Mouse (Mus musculus): ENCODE measurements around the gene Socs3. TPM values are rescaled to one million over a fixed set of nuclear protein-coding genes. Genes with fewer than 3 reads are reported as not detected.
A peak's percentile ranks its signal among the peaks of the same experiment; 100 is the strongest.

The Socs3 gene
- polyA plus RNA-seq, 1 experiment = 27.3 TPM

GRCm38 (mm10) chr11:117939741-117940285 is 30.0 kb downstream of the Socs3 start:
- no peaks in the 10 kb centered on the region for H3K79me2 ChIP-seq (ENCODE audit: control insufficient read depth, insufficient read depth)
- H3K27me3 ChIP-seq (ENCODE audit: control insufficient read depth, insufficient read depth, insufficient read length) = no peaks in the 10 kb centered on the region
- no peaks in the 10 kb centered on the region for H3K36me3 ChIP-seq (ENCODE audit: control insufficient read depth, insufficient read depth)
- H3K4me2 ChIP-seq (ENCODE audit: low read depth) = peak overlapping the region; percentile 76
- no peak overlapping the region for H3K4me3 ChIP-seq
- TF ChIP-seq POLR2AphosphoS2 (IDR thresholded peaks at IDR 0.05; ENCODE audit: insufficient read length, low read depth) (no peak), REST (IDR thresholded peaks at IDR 0.05; ENCODE audit: insufficient read depth, insufficient read length) (no peak)
- H3ac ChIP-seq (ENCODE audit: control insufficient read depth, insufficient read length) = no peak overlapping the region

- TF ChIP-seq CEBPB (IDR thresholded peaks at IDR 0.05; ENCODE audit: insufficient read depth, poor library complexity, severe bottlenecking) = no peak
- TF ChIP-seq POLR2A (IDR thresholded peaks at IDR 0.05; ENCODE audit: insufficient read length, low read depth) = no peak
- no peak for TF ChIP-seq MYOD1 (IDR thresholded peaks at IDR 0.05; ENCODE audit: control insufficient read depth in 1 of 3, insufficient read length in 2 of 3, low read depth in 2 of 3)
- no peak for TF ChIP-seq SRF (IDR thresholded peaks at IDR 0.05; ENCODE audit: control insufficient read depth, insufficient read length, low read depth)
- TF ChIP-seq USF1 (IDR thresholded peaks at IDR 0.05; ENCODE audit: low read depth) = no peak
- TF ChIP-seq MAX (IDR thresholded peaks at IDR 0.05; ENCODE audit: low read depth) = no peak
- no peak for TF ChIP-seq MYOG (IDR thresholded peaks at IDR 0.05; ENCODE audit: control insufficient read depth in 1 of 3, insufficient read depth in 1 of 3, insufficient read length in 2 of 3, low read depth in 2 of 3)
- TF ChIP-seq E2F4 (IDR thresholded peaks at IDR 0.05; ENCODE audit: insufficient read depth) = no peak
- TF ChIP-seq TCF3 (IDR thresholded peaks at IDR 0.05; ENCODE audit: insufficient read length, low read depth) = no peak
- TF ChIP-seq REST (IDR thresholded peaks at IDR 0.05; ENCODE audit: insufficient read depth, insufficient read length) = no peak
- TF ChIP-seq POLR2AphosphoS2 (IDR thresholded peaks at IDR 0.05; ENCODE audit: insufficient read length, low read depth) = no peak
- H3K4me3 ChIP-seq = no peak overlapping the region
- H3ac ChIP-seq (ENCODE audit: control insufficient read depth, insufficient read length) = no peak overlapping the region
- no peaks in the 10 kb centered on the region for H3K27me3 ChIP-seq (ENCODE audit: control insufficient read depth, insufficient read depth, insufficient read length)
- H3K79me2 ChIP-seq (ENCODE audit: control insufficient read depth, insufficient read depth) = no peaks in the 10 kb centered on the region
- no peaks in the 10 kb centered on the region for H3K36me3 ChIP-seq (ENCODE audit: control insufficient read depth, insufficient read depth)
- H3K4me2 ChIP-seq (ENCODE audit: low read depth) = peak overlapping the region; percentile 76
These were observed 30.7 kb downstream of the Socs3 start for GRCm38 (mm10) chr11:117939004-117939730.

GRCm38 (mm10) chr11:117936202-117936601 is 33.6 kb downstream of the Socs3 start:
- no peaks in the 10 kb centered on the region for H3K27me3 ChIP-seq (ENCODE audit: control insufficient read depth, insufficient read depth, insufficient read length)
- no peaks in the 10 kb centered on the region for H3K79me2 ChIP-seq (ENCODE audit: control insufficient read depth, insufficient read depth)
- no peak overlapping the region for H3ac ChIP-seq (ENCODE audit: control insufficient read depth, insufficient read length)
- H3K4me3 ChIP-seq = no peak overlapping the region
- H3K4me2 ChIP-seq (ENCODE audit: low read depth) = peak overlapping the region; percentile 2
- TF ChIP-seq MYOG (IDR thresholded peaks at IDR 0.05; ENCODE audit: control insufficient read depth in 1 of 3, insufficient read depth in 1 of 3, insufficient read length in 2 of 3, low read depth in 2 of 3) (peak in 1 of 3 experiments; percentile 45), MYOD1 (IDR thresholded peaks at IDR 0.05; ENCODE audit: control insufficient read depth in 1 of 3, insufficient read length in 2 of 3, low read depth in 2 of 3) (peak; percentile 5 to 71 (median 37)), TCF12 (IDR thresholded peaks at IDR 0.05; ENCODE audit: insufficient read depth, poor library complexity, severe bottlenecking) (no peak), POLR2A (IDR thresholded peaks at IDR 0.05; ENCODE audit: insufficient read length, low read depth) (no peak), E2F4 (IDR thresholded peaks at IDR 0.05; ENCODE audit: insufficient read depth) (no peak), MAX (IDR thresholded peaks at IDR 0.05; ENCODE audit: low read depth) (no peak)
- H3K36me3 ChIP-seq (ENCODE audit: control insufficient read depth, insufficient read depth) = no peaks in the 10 kb centered on the region

- Histone ChIP-seq H3K4me3 (no peak overlapping the region), H3ac (ENCODE audit: control insufficient read depth, insufficient read length) (no peak overlapping the region), H3K36me3 (ENCODE audit: control insufficient read depth, insufficient read depth) (no peaks in the 10 kb centered on the region), H3K79me2 (ENCODE audit: control insufficient read depth, insufficient read depth) (no peaks in the 10 kb centered on the region), H3K4me2 (ENCODE audit: low read depth) (peak overlapping the region; percentile 36), H3K27me3 (ENCODE audit: control insufficient read depth, insufficient read depth, insufficient read length) (no peaks in the 10 kb centered on the region)
- TF ChIP-seq USF1 (IDR thresholded peaks at IDR 0.05; ENCODE audit: low read depth) = no peak
- TF ChIP-seq POLR2A (IDR thresholded peaks at IDR 0.05; ENCODE audit: insufficient read length, low read depth) = no peak
- TF ChIP-seq CEBPB (IDR thresholded peaks at IDR 0.05; ENCODE audit: insufficient read depth, poor library complexity, severe bottlenecking) = peak; percentile 97
These were observed 34.2 kb downstream of the Socs3 start for GRCm38 (mm10) chr11:117935616-117936015.

- TF ChIP-seq CEBPB (IDR thresholded peaks at IDR 0.05; ENCODE audit: insufficient read depth, poor library complexity, severe bottlenecking) (no peak), POLR2AphosphoS2 (IDR thresholded peaks at IDR 0.05; ENCODE audit: insufficient read length, low read depth) (no peak), TCF3 (IDR thresholded peaks at IDR 0.05; ENCODE audit: insufficient read length, low read depth) (no peak), MAX (IDR thresholded peaks at IDR 0.05; ENCODE audit: low read depth) (no peak), USF1 (IDR thresholded peaks at IDR 0.05; ENCODE audit: low read depth) (no peak), MYOG (IDR thresholded peaks at IDR 0.05; ENCODE audit: control insufficient read depth in 1 of 3, insufficient read depth in 1 of 3, insufficient read length in 2 of 3, low read depth in 2 of 3) (no peak), REST (IDR thresholded peaks at IDR 0.05; ENCODE audit: insufficient read depth, insufficient read length) (no peak), POLR2A (IDR thresholded peaks at IDR 0.05; ENCODE audit: insufficient read length, low read depth) (no peak), SRF (IDR thresholded peaks at IDR 0.05; ENCODE audit: control insufficient read depth, insufficient read length, low read depth) (no peak), TCF12 (IDR thresholded peaks at IDR 0.05; ENCODE audit: insufficient read depth, poor library complexity, severe bottlenecking) (no peak), E2F4 (IDR thresholded peaks at IDR 0.05; ENCODE audit: insufficient read depth) (no peak)
These were observed 35.1 kb downstream of the Socs3 start for GRCm38 (mm10) chr11:117934576-117935368.

More at GRCm38 (mm10) chr11:117934576-117935368, 35.1 kb downstream of the Socs3 start:
- H3K4me2 ChIP-seq (ENCODE audit: low read depth) = peak overlapping the region; percentile 36
- no peak overlapping the region for H3K4me3 ChIP-seq
- H3K27me3 ChIP-seq (ENCODE audit: control insufficient read depth, insufficient read depth, insufficient read length) = no peaks in the 10 kb centered on the region
- no peak overlapping the region for H3ac ChIP-seq (ENCODE audit: control insufficient read depth, insufficient read length)
- H3K79me2 ChIP-seq (ENCODE audit: control insufficient read depth, insufficient read depth) = no peaks in the 10 kb centered on the region
- H3K36me3 ChIP-seq (ENCODE audit: control insufficient read depth, insufficient read depth) = no peaks in the 10 kb centered on the region

All from myocyte (in vitro differentiated cells).